Mouse (Mus musculus): Measurements from ENCODE around the gene Ak7.

DNA sequence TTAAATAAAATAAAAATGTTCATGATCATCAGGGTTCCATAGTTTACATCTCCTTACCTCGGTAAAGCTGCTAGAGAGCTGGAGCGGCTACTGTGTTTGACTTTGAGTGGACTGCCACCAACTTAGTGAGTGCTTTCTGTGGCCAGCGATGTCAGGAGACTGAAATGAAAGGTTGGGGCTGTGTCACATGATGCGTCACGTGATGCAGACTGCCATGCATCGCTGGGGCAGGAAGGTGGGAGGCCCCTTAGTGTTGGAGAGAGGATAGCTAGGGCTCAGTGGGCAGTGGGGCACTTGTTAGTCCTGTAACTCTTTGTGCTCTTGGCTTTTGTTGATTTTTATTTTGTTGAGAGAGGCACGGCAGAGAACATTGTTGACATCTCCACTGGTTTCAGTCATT lies 9.9 kb upstream of the Ak7 start:
- TF ChIP-seq CTCF (conservative IDR thresholded peaks at IDR 0.05 in 1 of 2, IDR thresholded peaks at IDR 0.05 in 1 of 2; ENCODE audit: low read depth in 2 of 2, low read length in 2 of 2): no peak
- no peak for TF ChIP-seq EP300 (IDR thresholded peaks at IDR 0.05; ENCODE audit: low read length)
- no peak for TF ChIP-seq RCOR1 (conservative IDR thresholded peaks at IDR 0.05; ENCODE audit: low read depth, low read length)
- TF ChIP-seq TCF12 (IDR thresholded peaks at IDR 0.05; ENCODE audit: low read depth, low read length): no peak
- no peak for TF ChIP-seq ZKSCAN1 (IDR thresholded peaks at IDR 0.05; ENCODE audit: borderline replicate concordance, low read depth, low read length)
- no peak for TF ChIP-seq MAX (IDR thresholded peaks at IDR 0.05; ENCODE audit: low read length)
- TF ChIP-seq USF1 (IDR thresholded peaks at IDR 0.05; ENCODE audit: low read depth, low read length): peak; percentile 53
- no peak for TF ChIP-seq SMC3 (IDR thresholded peaks at IDR 0.05; ENCODE audit: low read depth, low read length)
- no peak for TF ChIP-seq HCFC1 (IDR thresholded peaks at IDR 0.05; ENCODE audit: low read depth, low read length)
